Mouse (Mus musculus) thymus, adult 2 months (tissue): ENCODE measurements at regions not wholly inside any gene's neighbourhood (a gene's known extent, or its start where the extent isn't known, plus 50 kb on each side); places are given as distances from the start of the nearest gene placed in this dataset.

Experiments used
- CTCF ChIP-seq: fragments of 200-500 bp; IDR thresholded peaks from 2 replicates; pipeline ENCODE4 v1.5.1; 2012; ENCODE audit warnings: mild to moderate bottlenecking, control low read depth, low read length, moderate library complexity, borderline replicate concordance; ENCODE audit not compliant: control insufficient read depth, poor library complexity, insufficient read depth; ENCODE audit errors: extremely low read depth
- POLR2A ChIP-seq: fragments of 200-500 bp; IDR thresholded peaks from 2 replicates; pipeline ENCODE4 v1.6.1; 2012; ENCODE audit warnings: mild to moderate bottlenecking, low read length, control low read depth, moderate library complexity; ENCODE audit not compliant: control insufficient read depth, poor library complexity, insufficient read depth; ENCODE audit errors: extremely low read depth

DNA sequence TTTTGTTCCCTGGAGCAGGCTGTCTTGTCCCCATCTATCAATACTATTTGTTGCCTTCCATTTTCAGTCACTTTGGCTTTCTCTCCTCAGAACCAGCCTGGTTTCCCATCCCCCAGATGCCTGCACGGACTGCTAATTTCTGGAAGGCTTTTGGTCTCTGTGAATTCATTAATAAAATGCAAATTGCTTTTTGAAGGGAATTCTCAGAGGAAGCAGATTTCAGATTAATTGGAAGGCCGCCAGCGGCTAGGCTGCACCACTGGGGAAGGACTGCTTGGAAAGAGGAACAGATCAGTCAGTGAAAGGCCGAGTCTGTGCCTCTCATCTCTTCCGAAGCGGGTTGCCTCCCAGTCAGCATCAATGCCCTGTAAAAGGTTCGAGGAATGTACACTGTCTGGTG, 73.8 kb downstream of the Gpr6 start:
- TF ChIP-seq CTCF (no peak), POLR2A (no peak)
